Mouse (Mus musculus) ES-Bruce4 (cell line): ENCODE results near the gene Galnt16.

Source experiments
- CTCF ChIP-seq: IDR thresholded peaks from one replicate; pipeline ENCODE4 v1.8.1; 2011; ENCODE audit warnings: low read depth, low read length
- EP300 ChIP-seq: IDR thresholded peaks from 2 replicates; pipeline ENCODE4 v1.6.1; 2011; ENCODE audit warnings: low read depth, low read length; ENCODE audit not compliant: insufficient read depth
- POLR2A ChIP-seq: IDR thresholded peaks from one replicate; pipeline ENCODE4 v1.8.1; 2011; ENCODE audit warnings: low read length; ENCODE audit not compliant: insufficient read depth

- no peak for TF ChIP-seq CTCF
- TF ChIP-seq POLR2A = no peak
- TF ChIP-seq EP300 = no peak
These were observed 76.7 kb downstream of the Galnt16 start for GRCm38 (mm10) chr12:80594781-80595180.
